Mouse (Mus musculus): ENCODE measurements around the gene Foxi1. TPM values are rescaled to one million over a fixed set of nuclear protein-coding genes. Genes with fewer than 3 reads are reported as not detected.

Foxi1 gene
- total RNA-seq, 1 experiment from 2014 or later, result not detected

DNA sequence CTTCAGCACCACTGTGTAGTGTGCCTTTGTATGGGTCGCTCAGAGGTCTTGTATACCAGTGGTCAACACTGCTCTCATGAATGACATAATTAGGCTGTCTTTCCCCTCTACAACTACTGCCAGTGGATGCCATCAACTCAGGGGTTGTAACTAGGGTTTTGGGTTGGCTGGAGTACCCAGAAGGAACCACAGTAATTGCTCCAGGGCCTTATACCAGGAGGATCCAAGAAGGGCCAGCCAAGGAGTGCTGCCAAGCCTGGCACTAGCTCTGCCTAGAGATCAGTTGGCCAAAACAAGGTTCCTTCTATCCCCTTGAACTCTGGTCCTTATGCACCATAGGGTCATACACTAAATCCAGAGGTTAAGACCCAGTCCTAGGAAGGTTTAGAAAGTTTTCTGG, 31.5 kb downstream of the Foxi1 start:
- no peak for ATAC-seq (replicated peaks in 1 of 2; ENCODE audit: insufficient read depth in 1 of 2, low FRiP score in 2 of 2, low TSS enrichment in 1 of 2, low read depth in 1 of 2, poor library complexity in 2 of 2, severe bottlenecking in 2 of 2)

DNA sequence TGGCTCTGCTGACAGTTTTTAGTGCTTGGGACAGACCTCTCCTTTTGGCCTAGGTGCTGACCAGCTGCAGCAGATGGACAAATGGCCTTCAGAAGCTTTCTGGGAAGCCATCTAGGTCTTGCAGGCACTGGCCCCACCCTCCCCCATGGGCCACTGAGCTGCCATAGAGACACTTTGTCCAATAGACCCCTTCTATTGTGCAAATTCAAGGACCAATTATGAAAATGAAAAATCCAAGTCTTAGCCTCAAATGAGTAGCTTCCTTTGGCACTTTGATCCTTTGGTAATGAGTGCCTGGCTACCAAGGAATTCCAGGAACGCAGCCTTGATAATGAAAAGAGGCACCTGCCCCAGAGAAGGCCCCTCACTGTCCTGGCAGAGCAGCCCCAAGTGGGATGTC, 36.7 kb downstream of the Foxi1 start:
- no peak for ATAC-seq (replicated peaks in 1 of 2; ENCODE audit: insufficient read depth in 1 of 2, low FRiP score in 2 of 2, low TSS enrichment in 1 of 2, low read depth in 1 of 2, poor library complexity in 2 of 2, severe bottlenecking in 2 of 2)

- ATAC-seq (replicated peaks in 1 of 2; ENCODE audit: insufficient read depth in 1 of 2, low FRiP score in 2 of 2, low TSS enrichment in 1 of 2, low read depth in 1 of 2, poor library complexity in 2 of 2, severe bottlenecking in 2 of 2), result no peak
Measured at GRCm38 (mm10) chr11:34169464-34169894, 38.4 kb downstream of the Foxi1 start.

DNA sequence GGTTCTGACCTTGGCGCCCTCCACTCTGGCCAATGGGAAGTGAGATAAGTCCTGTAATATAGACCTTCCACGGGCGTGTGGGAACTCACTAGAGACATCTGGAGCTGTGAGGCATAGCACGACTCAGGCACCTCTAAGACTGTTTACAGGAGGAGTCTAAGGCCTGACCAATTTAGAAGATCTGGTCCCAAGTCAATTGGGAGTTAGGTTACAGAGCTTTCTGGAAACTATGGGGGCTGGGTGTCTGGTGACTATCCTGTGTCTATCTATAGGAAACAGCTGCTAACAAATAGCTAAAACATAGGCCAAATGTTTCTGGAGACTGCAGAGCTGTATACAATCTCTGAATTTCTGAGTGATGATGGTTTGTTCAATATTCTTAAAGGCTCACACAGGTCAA, 41.5 kb downstream of the Foxi1 start:
- ATAC-seq (replicated peaks in 1 of 2; ENCODE audit: insufficient read depth in 1 of 2, low FRiP score in 2 of 2, low TSS enrichment in 1 of 2, low read depth in 1 of 2, poor library complexity in 2 of 2, severe bottlenecking in 2 of 2), result no peak

DNA sequence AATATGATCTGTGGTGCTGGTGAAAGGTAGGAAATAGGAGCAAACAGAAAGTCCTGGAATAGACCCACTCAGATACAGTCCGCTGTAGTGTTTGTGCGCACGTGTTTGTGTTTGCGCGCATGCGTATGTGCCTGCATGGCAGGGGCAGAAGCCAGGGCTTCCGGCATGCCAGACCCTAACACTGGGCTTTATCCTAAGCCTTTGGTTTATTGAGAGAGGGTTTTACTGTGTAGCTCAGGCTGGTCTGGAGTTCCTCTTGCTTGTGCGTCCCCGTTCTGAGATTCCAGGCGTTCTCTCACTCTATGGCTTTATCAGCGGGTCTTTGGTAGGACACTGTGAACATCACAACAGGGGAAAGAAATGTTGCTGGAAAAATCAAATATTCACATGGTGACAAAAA, 42.6 kb downstream of the Foxi1 start:
- ATAC-seq (replicated peaks in 1 of 2; ENCODE audit: insufficient read depth in 1 of 2, low FRiP score in 2 of 2, low TSS enrichment in 1 of 2, low read depth in 1 of 2, poor library complexity in 2 of 2, severe bottlenecking in 2 of 2), result no peak

DNA sequence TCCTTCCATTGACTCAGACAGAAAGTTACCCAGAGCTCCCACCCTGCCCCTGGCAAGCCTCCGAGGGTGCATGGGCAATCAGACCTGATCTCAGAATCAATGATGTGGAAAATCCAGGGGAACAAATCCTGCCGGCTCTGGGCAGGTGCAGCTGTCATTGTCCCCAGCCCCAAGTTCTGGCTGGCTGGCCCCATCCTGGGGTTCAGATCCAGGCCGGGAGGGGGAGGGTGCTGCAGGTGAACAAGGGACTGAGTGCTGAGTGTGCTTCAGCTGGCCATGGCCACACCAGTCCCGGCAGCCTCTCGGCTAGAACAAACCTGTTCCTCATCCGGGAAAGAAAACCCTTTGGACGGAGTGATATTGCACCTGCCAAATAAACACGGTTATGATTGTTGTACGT, 49.0 kb downstream of the Foxi1 start:
- ATAC-seq (replicated peaks in 1 of 2; ENCODE audit: insufficient read depth in 1 of 2, low FRiP score in 2 of 2, low TSS enrichment in 1 of 2, low read depth in 1 of 2, poor library complexity in 2 of 2, severe bottlenecking in 2 of 2), result no peak

DNA sequence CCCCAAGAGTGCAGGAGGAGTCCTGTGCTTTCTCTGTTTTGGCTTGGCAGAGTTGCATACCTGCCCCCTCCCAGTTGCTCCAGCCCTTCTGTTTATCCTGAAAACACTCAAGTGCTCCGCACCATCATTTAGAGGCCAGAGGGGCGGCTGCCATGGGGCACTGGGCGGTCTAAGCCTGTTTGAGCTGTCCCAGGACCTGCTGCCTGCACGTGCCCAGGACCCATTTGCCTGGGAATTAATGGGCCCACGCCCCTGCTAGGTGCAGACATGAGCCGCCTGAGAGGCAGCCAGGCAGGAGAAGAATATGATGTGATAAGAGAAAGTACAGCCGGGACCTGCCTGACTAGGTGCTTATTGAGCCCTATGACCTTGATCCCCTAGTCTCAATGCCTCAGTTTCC, 52.7 kb downstream of the Foxi1 start:
- ATAC-seq (replicated peaks in 1 of 2; ENCODE audit: insufficient read depth in 1 of 2, low FRiP score in 2 of 2, low TSS enrichment in 1 of 2, low read depth in 1 of 2, poor library complexity in 2 of 2, severe bottlenecking in 2 of 2), result no peak

Other genes with a start within 250 kb of the Foxi1 start
- not detected in 2 replicates for gene Kcnmb1, start 245.1 kb downstream of the Foxi1 start, total RNA-seq (2017)
- gene Kcnip1, start 214.9 kb downstream of the Foxi1 start, total RNA-seq (2017), result not detected in 2 replicates
- gene Lcp2, start 161.2 kb downstream of the Foxi1 start, total RNA-seq (2017), result 57.2 and 60.3 TPM in 2 replicates
- not detected in 2 replicates for gene 4930469K13Rik, start 109.5 kb downstream of the Foxi1 start, total RNA-seq (2017)
- gene Fam196b, start 106.7 kb upstream of the Foxi1 start, total RNA-seq (2017), result 0.25 and 0.79 TPM in 2 replicates

Measured in hematopoietic stem cell, adult 5-6 weeks (primary cell).